Mouse (Mus musculus) frontal cortex, postnatal 36 days (tissue): Measurements from ENCODE around the gene Maml2.

Source experiments
- DNase-seq, 2 experiments: peaks; one replicate each; pipeline ENCODE4 v3.0.0; 2022; ENCODE audit warnings: low spot score in 2 of 2

The Maml2 gene

DNA sequence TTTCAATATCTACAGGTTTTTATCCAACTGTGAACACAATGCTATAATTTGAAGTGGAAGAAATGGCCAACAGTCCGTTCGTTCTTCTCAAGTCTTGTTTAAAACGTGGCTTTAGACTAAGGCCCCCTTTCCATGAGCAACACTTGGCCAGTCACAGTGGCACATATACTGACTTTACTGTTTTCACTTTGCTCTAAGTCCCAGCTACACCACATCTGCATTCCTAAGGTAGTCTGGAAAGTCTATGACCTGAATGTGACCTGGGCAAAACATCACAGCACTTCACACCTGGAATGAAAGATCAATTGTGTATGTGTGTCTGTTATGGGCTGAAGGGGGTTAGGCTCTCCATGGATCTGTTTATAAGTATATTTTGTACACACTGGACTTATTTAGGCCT is 151.0 kb downstream of the Maml2 start:
- DNase-seq: no peak

DNA sequence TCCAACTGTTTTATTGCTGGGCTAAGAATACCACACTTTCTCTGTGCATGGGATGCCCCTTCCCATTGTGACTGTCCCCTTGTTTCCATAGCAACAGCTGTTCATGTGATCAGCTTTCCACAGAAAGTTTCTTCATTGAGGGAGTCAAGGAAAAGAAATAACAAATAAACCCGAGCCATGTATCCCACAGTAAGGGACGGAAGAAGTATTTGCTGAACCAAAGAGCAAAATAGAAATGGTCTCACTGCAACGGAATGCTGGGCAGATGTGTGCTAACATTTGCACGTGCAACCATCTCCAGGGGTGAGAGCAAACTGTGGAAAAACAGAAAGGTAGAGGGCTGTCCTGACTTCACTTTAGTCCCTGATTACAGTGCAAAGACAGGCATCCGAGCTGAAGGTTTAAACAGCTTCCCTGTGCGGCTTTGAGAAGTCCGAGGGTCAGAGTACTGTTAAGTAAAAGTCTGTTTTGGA is 156.9 kb downstream of the Maml2 start:
- no peak for DNase-seq

- no peak for DNase-seq
Observed at GRCm38 (mm10) chr9:13455231-13455630, 157.5 kb downstream of the Maml2 start.

DNA sequence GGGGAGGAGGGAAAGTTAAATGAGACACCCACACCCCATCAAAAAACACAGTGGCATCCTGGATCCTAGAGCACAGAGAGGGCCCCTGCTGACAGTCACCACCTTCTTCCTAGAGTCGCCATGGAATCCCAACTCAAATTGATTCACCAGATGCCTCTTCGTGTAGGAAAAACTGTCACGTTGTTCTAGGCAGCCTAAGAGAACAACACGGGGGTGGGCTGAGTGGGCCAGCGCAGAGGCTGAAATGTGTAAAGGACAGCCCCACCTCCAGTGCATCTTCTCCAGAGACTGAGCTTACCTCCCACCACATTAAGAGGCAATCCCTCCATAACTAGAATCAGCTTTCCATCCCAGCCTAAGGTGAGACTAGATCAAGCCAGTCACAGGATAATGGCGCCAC is 160.0 kb downstream of the Maml2 start:
- peak; percentile 11 to 13 for DNase-seq

- no peak for DNase-seq
Observed at GRCm38 (mm10) chr9:13459371-13459770, 161.6 kb downstream of the Maml2 start.

GRCm38 (mm10) chr9:13460012-13460411 is 162.3 kb downstream of the Maml2 start:
- DNase-seq: peak in 1 of 2 experiments; percentile 9

- no peak for DNase-seq
Observed at GRCm38 (mm10) chr9:13460926-13461325, 163.2 kb downstream of the Maml2 start.

DNA sequence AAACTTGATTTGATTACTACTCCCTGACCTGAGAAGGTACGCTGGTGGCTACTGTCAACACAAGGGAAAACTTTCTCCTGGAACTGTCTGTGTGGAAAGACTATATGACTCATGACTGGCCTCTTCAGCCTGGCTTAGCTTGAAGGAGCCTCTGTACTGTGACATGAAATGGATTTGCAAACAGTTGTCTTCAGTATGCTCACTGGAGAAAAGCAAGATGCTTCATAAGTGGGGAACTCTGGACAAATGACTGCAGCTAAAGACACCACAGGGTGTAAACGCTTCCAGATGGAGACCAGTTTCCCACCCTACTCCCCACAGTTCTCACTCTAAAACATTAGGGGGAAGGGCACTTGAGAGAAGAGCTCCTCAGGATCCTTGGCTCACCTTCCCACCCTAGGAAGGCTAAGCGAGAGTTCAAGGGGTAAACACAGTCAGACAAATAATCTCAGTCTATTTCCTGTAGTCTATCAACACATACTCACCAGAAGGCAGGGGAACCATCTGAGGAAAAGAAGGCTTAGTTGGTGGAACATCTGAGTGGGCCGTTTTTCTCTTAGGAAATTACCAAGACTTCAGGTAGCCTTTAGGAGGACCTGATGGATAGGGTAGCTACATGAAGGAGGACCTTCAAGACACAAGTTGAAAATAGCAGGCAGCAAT is 167.7 kb downstream of the Maml2 start:
- no peak for DNase-seq

DNA sequence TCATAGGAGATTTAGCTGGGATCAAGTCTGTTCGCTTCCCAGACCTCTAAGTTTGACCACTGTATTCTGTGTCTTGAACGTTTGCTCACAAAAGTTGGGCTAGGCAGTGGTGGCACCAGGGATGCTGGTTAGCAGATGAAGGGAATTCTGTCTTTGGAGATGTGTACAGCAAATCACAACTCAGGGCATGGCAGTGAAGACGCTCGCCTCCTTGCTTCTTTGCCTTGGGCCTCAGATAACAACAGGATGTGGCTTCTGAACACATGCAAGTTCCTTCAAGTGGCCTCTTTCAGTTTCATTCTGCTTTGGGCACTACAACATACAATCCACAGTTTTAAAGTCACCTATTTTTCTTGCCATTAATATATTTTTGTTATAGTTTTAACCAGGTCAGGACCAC is 168.6 kb downstream of the Maml2 start:
- no peak for DNase-seq

DNA sequence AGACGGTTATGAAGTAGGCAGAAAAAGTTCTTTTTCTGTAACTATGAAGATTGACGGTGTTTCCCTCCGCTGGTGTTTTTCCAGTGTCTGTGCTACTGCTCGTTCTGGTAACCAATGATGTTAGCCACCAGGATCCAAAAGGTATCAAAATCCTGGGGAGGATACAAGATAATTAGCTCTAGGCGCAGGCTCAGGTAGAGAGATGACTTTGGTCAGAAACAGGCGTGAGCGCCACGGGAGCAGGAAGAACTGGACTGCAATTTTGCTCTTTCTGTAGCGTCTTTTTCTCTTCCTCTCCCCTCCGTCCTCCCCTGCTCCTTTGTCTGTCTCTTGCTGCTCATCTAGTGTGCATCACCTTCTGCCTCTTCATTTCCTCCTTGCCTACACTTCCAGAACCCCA is 169.1 kb downstream of the Maml2 start:
- DNase-seq: no peak

GRCm38 (mm10) chr9:13467745-13468144 is 170.0 kb downstream of the Maml2 start:
- no peak for DNase-seq

- DNase-seq: no peak
Observed at GRCm38 (mm10) chr9:13468778-13469177, 171.0 kb downstream of the Maml2 start.

DNA sequence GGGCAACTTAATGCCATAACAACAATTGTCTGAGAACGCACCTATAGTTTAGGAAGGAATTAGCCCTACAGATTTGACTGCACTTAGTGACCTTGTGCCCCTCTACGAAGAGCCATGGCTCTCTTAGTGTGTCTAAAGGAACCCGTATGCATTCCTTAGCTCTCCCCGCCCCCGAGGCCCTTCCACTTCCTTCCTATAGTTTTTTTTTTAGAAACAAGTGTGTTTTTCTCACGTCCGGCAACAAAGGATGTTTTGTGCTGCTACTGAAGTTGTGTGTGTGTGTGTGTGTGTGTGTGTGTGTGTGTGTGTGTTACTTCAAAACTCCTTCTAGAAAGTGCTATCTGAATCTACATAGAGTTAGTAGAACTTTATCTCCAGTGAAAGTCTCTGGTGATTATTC is 172.3 kb downstream of the Maml2 start:
- DNase-seq: no peak

- no peak for DNase-seq
Observed at GRCm38 (mm10) chr9:13474951-13475350, 177.2 kb downstream of the Maml2 start.

- no peak for DNase-seq
Observed at GRCm38 (mm10) chr9:13479275-13479674, 181.5 kb downstream of the Maml2 start.

- DNase-seq: no peak
Observed at GRCm38 (mm10) chr9:13483199-13484068, 185.7 kb downstream of the Maml2 start.

DNA sequence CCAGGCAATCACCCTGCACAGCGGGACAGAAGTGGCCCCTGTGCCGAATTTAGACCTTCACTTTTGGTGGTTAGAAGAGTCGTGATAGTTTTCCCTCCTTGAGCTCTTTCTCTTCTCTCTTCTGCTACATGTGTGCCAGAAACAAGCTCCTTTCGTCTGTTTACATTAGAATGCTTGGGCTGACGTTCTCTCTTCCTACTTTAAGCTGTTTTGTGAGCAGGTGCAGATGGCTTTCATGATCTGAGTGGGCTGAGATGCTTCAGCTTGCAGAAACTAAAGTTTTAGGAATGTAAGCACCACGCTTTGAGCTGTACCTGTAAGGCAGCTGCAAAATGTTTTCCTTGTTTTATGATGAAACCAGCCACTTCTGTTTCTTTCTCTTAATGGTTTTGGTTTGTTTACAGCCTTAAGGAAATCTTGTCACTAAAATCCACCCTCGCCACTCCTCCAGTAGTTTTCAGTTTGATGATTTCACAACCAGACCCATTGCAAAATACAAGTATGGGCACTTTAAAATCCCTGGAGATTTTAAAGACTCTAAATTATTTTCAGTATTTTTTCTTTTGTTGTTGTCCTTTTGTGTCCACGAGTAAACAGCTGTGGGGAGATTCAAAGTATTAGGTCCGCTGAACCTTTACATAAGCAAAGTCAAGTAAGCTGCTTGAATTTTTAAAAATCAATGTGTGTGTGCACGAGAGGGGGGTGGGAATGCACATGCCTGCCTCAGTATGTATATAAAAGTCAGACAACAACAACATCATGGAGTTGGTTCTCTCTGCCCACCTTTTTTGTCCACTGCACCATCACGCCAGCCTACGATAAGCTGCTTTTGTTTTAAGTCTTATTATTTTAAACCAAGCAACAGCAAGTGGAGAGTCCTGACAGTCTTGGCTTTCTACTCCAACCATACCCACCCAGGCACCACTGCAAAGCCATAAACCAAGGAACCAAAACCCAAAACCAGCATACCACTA is 186.8 kb downstream of the Maml2 start:
- peak in 1 of 2 experiments; percentile 32 for DNase-seq

GRCm38 (mm10) chr9:13485914-13486313 is 188.2 kb downstream of the Maml2 start:
- no peak for DNase-seq

GRCm38 (mm10) chr9:13491107-13491506 is 193.3 kb downstream of the Maml2 start:
- DNase-seq: no peak

- DNase-seq: peak in 1 of 2 experiments; percentile 14
Observed at GRCm38 (mm10) chr9:13491854-13492620, 194.3 kb downstream of the Maml2 start.

GRCm38 (mm10) chr9:13492807-13493206 is 195.1 kb downstream of the Maml2 start:
- no peak for DNase-seq
